Mouse (Mus musculus): ENCODE results near the gene Polr3b. TPM values are rescaled to one million over a fixed set of nuclear protein-coding genes. Genes with fewer than 3 reads are reported as not detected.

Polr3b gene
- polyA plus RNA-seq, 1 experiment: 5.1 TPM

GRCm38 (mm10) chr10:84715639-84716038 is 93.5 kb downstream of the Polr3b start:
- no peak overlapping the region for H3K4me3 ChIP-seq (ENCODE audit: insufficient read depth, low read depth, low read length)
- TF ChIP-seq CTCF (conservative IDR thresholded peaks at IDR 0.05; ENCODE audit: insufficient read depth, insufficient read length, low read depth, low read length) (no peak), POLR2A (IDR thresholded peaks at IDR 0.05; ENCODE audit: low read depth, low read length) (no peak)
- DNase-seq: peak; percentile 36
- no peak overlapping the region for H3K27ac ChIP-seq (ENCODE audit: insufficient read depth, low read depth, low read length)
- H3K4me1 ChIP-seq (ENCODE audit: control insufficient read depth, insufficient read depth, low read length): no peaks in the 10 kb centered on the region
- H3K27me3 ChIP-seq (replicated peaks; ENCODE audit: control insufficient read depth, insufficient read depth, low read length): no peaks in the 10 kb centered on the region
- WGBS: 60% methylated on average over 7 of the region's 7 CpGs
- peaks cover 2% of the 10 kb centered on the region; the same call in 1 of the 2 replicates for H3K36me3 ChIP-seq (ENCODE audit: control insufficient read depth, insufficient read depth, low read length)

GRCm38 (mm10) chr10:84716581-84716980 is 94.5 kb downstream of the Polr3b start:
- 97% methylated on average over 7 of the region's 7 CpGs for WGBS
- no peak for TF ChIP-seq CTCF (conservative IDR thresholded peaks at IDR 0.05; ENCODE audit: insufficient read depth, insufficient read length, low read depth, low read length)
- TF ChIP-seq POLR2A (IDR thresholded peaks at IDR 0.05; ENCODE audit: low read depth, low read length): no peak
- DNase-seq: no peak
- Histone ChIP-seq H3K27ac (ENCODE audit: insufficient read depth, low read depth, low read length) (no peak overlapping the region), H3K4me3 (ENCODE audit: insufficient read depth, low read depth, low read length) (no peak overlapping the region), H3K4me1 (ENCODE audit: control insufficient read depth, insufficient read depth, low read length) (no peaks in the 10 kb centered on the region), H3K36me3 (ENCODE audit: control insufficient read depth, insufficient read depth, low read length) (peaks cover 2% of the 10 kb centered on the region; the same call in 1 of the 2 replicates), H3K27me3 (replicated peaks; ENCODE audit: control insufficient read depth, insufficient read depth, low read length) (no peaks in the 10 kb centered on the region)

- TF ChIP-seq POLR2A (IDR thresholded peaks at IDR 0.05; ENCODE audit: low read depth, low read length) (no peak), CTCF (conservative IDR thresholded peaks at IDR 0.05; ENCODE audit: insufficient read depth, insufficient read length, low read depth, low read length) (no peak)
- H3K27ac ChIP-seq (ENCODE audit: insufficient read depth, low read depth, low read length): no peak overlapping the region
- WGBS: 82% methylated on average over 12 of the region's 12 CpGs
- no peak for DNase-seq
- no peaks in the 10 kb centered on the region for H3K27me3 ChIP-seq (replicated peaks; ENCODE audit: control insufficient read depth, insufficient read depth, low read length)
- peaks cover 2% of the 10 kb centered on the region; the same call in 1 of the 2 replicates for H3K36me3 ChIP-seq (ENCODE audit: control insufficient read depth, insufficient read depth, low read length)
- H3K4me1 ChIP-seq (ENCODE audit: control insufficient read depth, insufficient read depth, low read length): no peaks in the 10 kb centered on the region
- no peak overlapping the region for H3K4me3 ChIP-seq (ENCODE audit: insufficient read depth, low read depth, low read length)
Measured at GRCm38 (mm10) chr10:84722711-84723110, 100.6 kb downstream of the Polr3b start.

GRCm38 (mm10) chr10:84727005-84727404 is 104.9 kb downstream of the Polr3b start:
- no peak for DNase-seq
- TF ChIP-seq POLR2A (IDR thresholded peaks at IDR 0.05; ENCODE audit: low read depth, low read length) (no peak), CTCF (conservative IDR thresholded peaks at IDR 0.05; ENCODE audit: insufficient read depth, insufficient read length, low read depth, low read length) (no peak)
- no peaks in the 10 kb centered on the region for H3K27me3 ChIP-seq (replicated peaks; ENCODE audit: control insufficient read depth, insufficient read depth, low read length)
- no peaks in the 10 kb centered on the region; the same call in 1 of the 2 replicates for H3K36me3 ChIP-seq (ENCODE audit: control insufficient read depth, insufficient read depth, low read length)
- H3K27ac ChIP-seq (ENCODE audit: insufficient read depth, low read depth, low read length): no peak overlapping the region
- WGBS: 88% methylated on average over 12 of the region's 12 CpGs
- H3K4me3 ChIP-seq (ENCODE audit: insufficient read depth, low read depth, low read length): no peak overlapping the region
- H3K4me1 ChIP-seq (ENCODE audit: control insufficient read depth, insufficient read depth, low read length): no peaks in the 10 kb centered on the region

- Histone ChIP-seq H3K36me3 (ENCODE audit: control insufficient read depth, insufficient read depth, low read length) (no peaks in the 10 kb centered on the region; the same call in 1 of the 2 replicates), H3K27me3 (replicated peaks; ENCODE audit: control insufficient read depth, insufficient read depth, low read length) (no peaks in the 10 kb centered on the region), H3K27ac (ENCODE audit: insufficient read depth, low read depth, low read length) (no peak overlapping the region), H3K4me3 (ENCODE audit: insufficient read depth, low read depth, low read length) (no peak overlapping the region), H3K4me1 (ENCODE audit: control insufficient read depth, insufficient read depth, low read length) (no peaks in the 10 kb centered on the region)
- TF ChIP-seq POLR2A (IDR thresholded peaks at IDR 0.05; ENCODE audit: low read depth, low read length) (no peak), CTCF (conservative IDR thresholded peaks at IDR 0.05; ENCODE audit: insufficient read depth, insufficient read length, low read depth, low read length) (no peak)
- WGBS: 86% methylated on average over 4 of the region's 4 CpGs
- no peak for DNase-seq
Measured at GRCm38 (mm10) chr10:84727760-84728159, 105.7 kb downstream of the Polr3b start.

GRCm38 (mm10) chr10:84730078-84730477 is 108.0 kb downstream of the Polr3b start:
- H3K27ac ChIP-seq (ENCODE audit: insufficient read depth, low read depth, low read length): no peak overlapping the region
- H3K27me3 ChIP-seq (replicated peaks; ENCODE audit: control insufficient read depth, insufficient read depth, low read length): no peaks in the 10 kb centered on the region
- DNase-seq: no peak
- H3K4me3 ChIP-seq (ENCODE audit: insufficient read depth, low read depth, low read length): no peak overlapping the region
- 89% methylated on average over 3 of the region's 3 CpGs for WGBS
- no peak for TF ChIP-seq POLR2A (IDR thresholded peaks at IDR 0.05; ENCODE audit: low read depth, low read length)
- peak; percentile 35; the same call in 1 of the 2 replicates for TF ChIP-seq CTCF (conservative IDR thresholded peaks at IDR 0.05; ENCODE audit: insufficient read depth, insufficient read length, low read depth, low read length)
- no peaks in the 10 kb centered on the region for H3K4me1 ChIP-seq (ENCODE audit: control insufficient read depth, insufficient read depth, low read length)
- no peaks in the 10 kb centered on the region; the same call in 1 of the 2 replicates for H3K36me3 ChIP-seq (ENCODE audit: control insufficient read depth, insufficient read depth, low read length)

GRCm38 (mm10) chr10:84730956-84731355 is 108.9 kb downstream of the Polr3b start:
- H3K27me3 ChIP-seq (replicated peaks; ENCODE audit: control insufficient read depth, insufficient read depth, low read length): no peaks in the 10 kb centered on the region
- 60% methylated on average over 9 of the region's 9 CpGs for WGBS
- no peaks in the 10 kb centered on the region; the same call in 1 of the 2 replicates for H3K36me3 ChIP-seq (ENCODE audit: control insufficient read depth, insufficient read depth, low read length)
- no peaks in the 10 kb centered on the region for H3K4me1 ChIP-seq (ENCODE audit: control insufficient read depth, insufficient read depth, low read length)
- no peak overlapping the region for H3K27ac ChIP-seq (ENCODE audit: insufficient read depth, low read depth, low read length)
- DNase-seq: no peak
- H3K4me3 ChIP-seq (ENCODE audit: insufficient read depth, low read depth, low read length): no peak overlapping the region
- TF ChIP-seq POLR2A (IDR thresholded peaks at IDR 0.05; ENCODE audit: low read depth, low read length): no peak
- no peak for TF ChIP-seq CTCF (conservative IDR thresholded peaks at IDR 0.05; ENCODE audit: insufficient read depth, insufficient read length, low read depth, low read length)
